ENCODE assay signal across 8 mouse cellular contexts in genomic region chr12:102416391-102416837, GRCm38 (mm10). TPM values are rescaled to one million over a fixed set of nuclear protein-coding genes. Genes with fewer than 3 reads are reported as not detected.
A peak's percentile ranks its signal among the peaks of the same experiment; 100 is the strongest.
DNase-seq lines count a peak whose midpoint lies in the region; ATAC-seq lines count a peak whose summit lies in the region.

No protein-coding gene starts in this region.

- H3K36me3 ChIP-seq in limb, embryonic 11.5 days (ENCODE audit: control insufficient read depth, insufficient read depth, low read length): no peaks in the 10 kb centered on the region
- peaks cover 11% of the 10 kb centered on the region for H3K36me3 ChIP-seq in limb, embryonic 10.5 days
- H3K36me3 ChIP-seq in embryonic facial prominence, embryonic 15.5 days: no peaks in the 10 kb centered on the region
- no peaks in the 10 kb centered on the region for H3K36me3 ChIP-seq in heart, embryonic 15.5 days
- H3K36me3 ChIP-seq in limb, embryonic 15.5 days: 0 out of 2 replicates have a peak, but pooled peaks cover 7% of the 10 kb centered on the region

- no peak overlapping the region for H3K4me2 ChIP-seq in limb, embryonic 11.5 days (ENCODE audit: low read depth, severe bottlenecking)
- H3K4me2 ChIP-seq in embryonic facial prominence, embryonic 15.5 days (replicated peaks): no peak overlapping the region
- H3K4me2 ChIP-seq in heart, embryonic 15.5 days: no peak overlapping the region
- no peak overlapping the region for H3K4me2 ChIP-seq in limb, embryonic 15.5 days

- H3K9ac ChIP-seq in limb, embryonic 11.5 days (ENCODE audit: low read length): no peak overlapping the region
- no peak overlapping the region for H3K9ac ChIP-seq in embryonic facial prominence, embryonic 15.5 days
- H3K9ac ChIP-seq in heart, embryonic 15.5 days: no peak overlapping the region
- H3K9ac ChIP-seq in limb, embryonic 15.5 days: no peak overlapping the region

- no peak overlapping the region for H3K27ac ChIP-seq in limb, embryonic 11.5 days (replicated peaks; ENCODE audit: low read depth, low read length)
- no peak overlapping the region; the same call in 1 of the 2 replicates for H3K27ac ChIP-seq in limb, embryonic 10.5 days
- H3K27ac ChIP-seq in embryonic facial prominence, embryonic 15.5 days (replicated peaks): peak overlapping the region; percentile 25; the same call in 1 of the 2 replicates
- peak overlapping the region; percentile 78 for H3K27ac ChIP-seq in heart, embryonic 15.5 days
- H3K27ac ChIP-seq in limb, embryonic 15.5 days: no peak overlapping the region

- ATAC-seq in limb, embryonic 11.5 days (ENCODE audit: insufficient number of reproducible peaks, low FRiP score, low TSS enrichment, low read depth): 0 out of 2 replicates have a peak, but pooled peaks have one; percentile 21
- peak; percentile 74 for ATAC-seq in embryonic facial prominence, embryonic 15.5 days (ENCODE audit: insufficient number of reproducible peaks, low FRiP score, low TSS enrichment, low read depth)
- ATAC-seq in heart, embryonic 15.5 days (replicated peaks; ENCODE audit: insufficient number of reproducible peaks, insufficient read depth, low FRiP score, low read depth): peak; percentile 91
- ATAC-seq in limb, embryonic 15.5 days (ENCODE audit: insufficient number of reproducible peaks, low FRiP score, low TSS enrichment, low read depth): peak; percentile 57; the same call in 1 of the 2 replicates

- no peaks in the 10 kb centered on the region for H3K9me3 ChIP-seq in limb, embryonic 11.5 days (ENCODE audit: control insufficient read depth, low read length)
- H3K9me3 ChIP-seq in limb, embryonic 10.5 days (replicated peaks): no peaks in the 10 kb centered on the region
- no peaks in the 10 kb centered on the region for H3K9me3 ChIP-seq in embryonic facial prominence, embryonic 15.5 days (replicated peaks)
- no peaks in the 10 kb centered on the region for H3K9me3 ChIP-seq in heart, embryonic 15.5 days (replicated peaks)
- no peaks in the 10 kb centered on the region for H3K9me3 ChIP-seq in limb, embryonic 15.5 days

- H3K4me1 ChIP-seq in limb, embryonic 11.5 days (ENCODE audit: control insufficient read depth, insufficient read depth, low read length): no peaks in the 10 kb centered on the region
- H3K4me1 ChIP-seq in limb, embryonic 10.5 days: 0 out of 2 replicates have a peak, but pooled peaks cover 5% of the 10 kb centered on the region
- H3K4me1 ChIP-seq in embryonic facial prominence, embryonic 15.5 days: 0 out of 2 replicates have a peak, but pooled peaks cover 5% of the 10 kb centered on the region
- H3K4me1 ChIP-seq in heart, embryonic 15.5 days (replicated peaks): peaks cover 50% of the 10 kb centered on the region
- peaks cover 8% of the 10 kb centered on the region; the same call in 1 of the 2 replicates for H3K4me1 ChIP-seq in limb, embryonic 15.5 days

- WGBS in limb, embryonic 11.5 days: 49% methylated on average over 7 of the region's 7 CpGs
- WGBS in limb, embryonic 10.5 days: 54% methylated on average over 7 of the region's 7 CpGs
- 35% methylated on average over 7 of the region's 7 CpGs for WGBS in embryonic facial prominence, embryonic 15.5 days
- WGBS in heart, embryonic 15.5 days: 16% methylated on average over 7 of the region's 7 CpGs
- WGBS in limb, embryonic 15.5 days: 36% methylated on average over 7 of the region's 7 CpGs

- no peak overlapping the region for H3K4me3 ChIP-seq in limb, embryonic 11.5 days (ENCODE audit: low read depth, low read length)
- H3K4me3 ChIP-seq in limb, embryonic 10.5 days: no peak overlapping the region
- H3K4me3 ChIP-seq in embryonic facial prominence, embryonic 15.5 days (replicated peaks): no peak overlapping the region
- H3K4me3 ChIP-seq in heart, embryonic 15.5 days: no peak overlapping the region
- H3K4me3 ChIP-seq in limb, embryonic 15.5 days: no peak overlapping the region

- no peaks in the 10 kb centered on the region for H3K27me3 ChIP-seq in limb, embryonic 11.5 days (ENCODE audit: control insufficient read depth, insufficient read depth, low read length)
- H3K27me3 ChIP-seq in limb, embryonic 10.5 days (ENCODE audit: low read depth, poor library complexity, severe bottlenecking): no peaks in the 10 kb centered on the region
- H3K27me3 ChIP-seq in embryonic facial prominence, embryonic 15.5 days: no peaks in the 10 kb centered on the region
- no peaks in the 10 kb centered on the region for H3K27me3 ChIP-seq in heart, embryonic 15.5 days
- H3K27me3 ChIP-seq in limb, embryonic 15.5 days: no peaks in the 10 kb centered on the region

- DNase-seq in limb, embryonic 11.5 days (ENCODE audit: low spot score): no peak
- DNase-seq in limb, embryonic 10.5 days (ENCODE audit: low spot score): no peak
- DNase-seq in embryo, embryonic 9.5 days (ENCODE audit: extremely low spot score): no peak
- no peak for DNase-seq in B cell, adult 2 months
- no peak for DNase-seq in adrenal gland, adult 8-10 months

RNA-seq across cellular contexts. Expression of gene Lgmn, which starts 23.2 kb away (rescaled TPM):
- 48.1 and 50.0 TPM in 2 replicates for polyA plus RNA-seq in limb, embryonic 11.5 days (2014; fragmentation: Nextera tagmentation; extraction: Ambion mirVana)
- 37.0 and 40.5 TPM in 2 replicates for polyA plus RNA-seq in limb, embryonic 10.5 days (2016; fragmentation: Nextera tagmentation; extraction: Ambion mirVana)
- 99.5 and 103 TPM in 2 replicates for polyA plus RNA-seq in embryonic facial prominence, embryonic 15.5 days (2015; fragmentation: Nextera tagmentation; extraction: Ambion mirVana)
- polyA plus RNA-seq in heart, embryonic 15.5 days (2015; fragmentation: Nextera tagmentation; extraction: Ambion mirVana): 97.1 and 110 TPM in 2 replicates
- polyA plus RNA-seq in limb, embryonic 15.5 days (2015; fragmentation: Nextera tagmentation; extraction: Ambion mirVana): 90.4 and 111 TPM in 2 replicates
- total RNA-seq in adrenal gland, adult 8-10 months (2022): 100 to 1,000 TPM; 135 to 148 (median 141) TPM

RNA-seq across cellular contexts. Expression of gene Golga5, which starts 52.5 kb away (rescaled TPM):
- 36.0 and 36.6 TPM in 2 replicates for polyA plus RNA-seq in limb, embryonic 11.5 days (2014; fragmentation: Nextera tagmentation; extraction: Ambion mirVana)
- 27.1 and 30.9 TPM in 2 replicates for polyA plus RNA-seq in limb, embryonic 10.5 days (2016; fragmentation: Nextera tagmentation; extraction: Ambion mirVana)
- polyA plus RNA-seq in embryonic facial prominence, embryonic 15.5 days (2015; fragmentation: Nextera tagmentation; extraction: Ambion mirVana): 38.7 and 40.9 TPM in 2 replicates
- 24.4 and 26.9 TPM in 2 replicates for polyA plus RNA-seq in heart, embryonic 15.5 days (2015; fragmentation: Nextera tagmentation; extraction: Ambion mirVana)
- polyA plus RNA-seq in limb, embryonic 15.5 days (2015; fragmentation: Nextera tagmentation; extraction: Ambion mirVana): 41.7 and 44.1 TPM in 2 replicates
- 10 to 100 TPM; 37.1 to 48.4 (median 40.7) TPM for total RNA-seq in adrenal gland, adult 8-10 months (2022)

Comparison
In these comparisons a context has a peak if more than half of its experiments do, and no peak if none do; other contexts are left out.
1. ATAC-seq: peak in every context shown above with its lines; median percentile 91 in heart, embryonic 15.5 days; 74 in embryonic facial prominence, embryonic 15.5 days; 57 in limb, embryonic 15.5 days; 21 in limb, embryonic 11.5 days.
2. H3K27ac ChIP-seq: peak in embryonic facial prominence, embryonic 15.5 days (single experiment) and heart, embryonic 15.5 days (single experiment); none in limb, embryonic 11.5 days (single experiment), limb, embryonic 10.5 days (single experiment) and limb, embryonic 15.5 days (single experiment).